Mouse (Mus musculus): ENCODE results near the gene Cdk12.

- TF ChIP-seq GATA1 (IDR thresholded peaks at IDR 0.05; ENCODE audit: borderline replicate concordance, low read length) (no peak), FLI1 (IDR thresholded peaks at IDR 0.05; ENCODE audit: low read length) (no peak)
Observed at GRCm38 (mm10) chr11:98297778-98298177, 94.9 kb downstream of the Cdk12 start.
